Mouse (Mus musculus) retina, embryonic 14.5 days (tissue): ENCODE data around the gene Ccnt2.
"Not testable (repeated sequence)": the region's sequence is repeated elsewhere in the genome, so short reads cannot be mapped to it uniquely, and the experiment has no call there.

Experiments
- DNase-seq: peaks from one replicate; pipeline ENCODE4 v3.0.0-alpha.2; 2015; ENCODE audit warnings: low spot score

Gene Ccnt2

GRCm38 (mm10) chr1:127773803-127774500 lies at the start of gene Ccnt2:
Gene Ccnt2 (plus strand): TSS chr1:127774164.
- peak; percentile 99 for DNase-seq

DNA sequence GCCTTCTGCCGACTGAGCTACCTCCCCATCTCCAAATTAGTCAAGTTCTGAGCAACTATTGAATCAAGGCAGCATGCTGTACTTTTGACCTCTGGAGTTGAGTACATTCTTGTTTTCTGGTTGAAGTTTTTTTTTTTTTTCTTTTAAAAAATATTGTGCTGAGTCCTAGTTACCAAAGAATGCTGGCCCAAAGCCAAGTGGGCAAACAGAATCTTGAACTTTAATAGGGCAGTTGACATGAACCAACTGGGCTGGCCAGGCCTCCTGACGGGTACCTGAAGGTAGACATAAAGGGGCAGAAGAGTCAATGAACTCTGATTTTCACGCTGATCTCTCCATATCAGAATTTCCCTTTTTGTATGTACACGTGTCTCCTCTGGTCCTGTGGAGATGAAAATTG lies 44.9 kb upstream of the Ccnt2 start, which contains the start of gene Acmsd:
Gene Acmsd, plus strand, starts transcription at position 318 of the 400 bp plus-strand sequence.
- DNase-seq = no peak

- no peak for DNase-seq
Observed at GRCm38 (mm10) chr1:127731086-127731485, 42.9 kb upstream of the Ccnt2 start.

- no peak for DNase-seq
Observed at GRCm38 (mm10) chr1:127732435-127732834, 41.5 kb upstream of the Ccnt2 start.

GRCm38 (mm10) chr1:127732841-127733240 lies 41.1 kb upstream of the Ccnt2 start:
- DNase-seq = no peak

DNA sequence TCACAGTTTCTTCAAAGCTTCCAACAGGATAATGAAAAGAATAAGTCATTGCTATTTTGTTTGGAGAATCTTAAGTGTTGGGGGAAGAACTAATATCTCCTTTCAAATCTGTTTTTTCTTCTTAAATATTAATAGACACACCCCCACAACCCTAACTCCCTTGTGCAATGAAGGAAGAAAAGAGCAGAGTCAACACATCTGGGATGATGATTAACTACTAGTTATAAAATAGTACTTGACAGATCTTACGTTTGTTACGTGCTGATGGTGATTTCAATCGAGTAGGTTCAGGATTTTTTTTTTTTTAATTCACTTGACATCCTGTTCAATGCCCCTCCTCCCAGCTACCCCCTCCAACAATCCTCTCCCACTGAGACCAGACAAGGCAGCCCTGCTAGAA lies 38.6 kb upstream of the Ccnt2 start:
- no peak for DNase-seq

GRCm38 (mm10) chr1:127750401-127751102 lies 23.4 kb upstream of the Ccnt2 start:
- DNase-seq = no peak

DNA sequence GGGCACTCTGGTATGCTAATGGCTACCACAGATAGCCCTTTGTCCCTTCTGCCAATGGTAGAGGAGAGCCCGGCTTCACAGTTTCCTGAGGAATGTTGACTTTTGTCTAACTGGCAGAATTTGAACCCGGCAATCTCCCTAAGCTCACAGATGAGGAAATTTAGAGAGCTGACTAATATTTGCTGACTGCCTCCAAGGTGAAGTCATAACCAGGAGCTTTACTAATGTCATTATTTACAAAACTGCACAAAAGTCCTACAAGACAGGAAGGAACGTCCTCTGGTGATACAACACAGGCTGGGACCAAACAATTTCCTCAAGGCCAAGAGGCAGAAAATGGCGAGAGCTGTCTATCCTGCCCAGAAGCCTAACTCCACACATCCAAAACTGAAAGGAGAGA lies 18.2 kb upstream of the Ccnt2 start:
- DNase-seq = no peak

DNA sequence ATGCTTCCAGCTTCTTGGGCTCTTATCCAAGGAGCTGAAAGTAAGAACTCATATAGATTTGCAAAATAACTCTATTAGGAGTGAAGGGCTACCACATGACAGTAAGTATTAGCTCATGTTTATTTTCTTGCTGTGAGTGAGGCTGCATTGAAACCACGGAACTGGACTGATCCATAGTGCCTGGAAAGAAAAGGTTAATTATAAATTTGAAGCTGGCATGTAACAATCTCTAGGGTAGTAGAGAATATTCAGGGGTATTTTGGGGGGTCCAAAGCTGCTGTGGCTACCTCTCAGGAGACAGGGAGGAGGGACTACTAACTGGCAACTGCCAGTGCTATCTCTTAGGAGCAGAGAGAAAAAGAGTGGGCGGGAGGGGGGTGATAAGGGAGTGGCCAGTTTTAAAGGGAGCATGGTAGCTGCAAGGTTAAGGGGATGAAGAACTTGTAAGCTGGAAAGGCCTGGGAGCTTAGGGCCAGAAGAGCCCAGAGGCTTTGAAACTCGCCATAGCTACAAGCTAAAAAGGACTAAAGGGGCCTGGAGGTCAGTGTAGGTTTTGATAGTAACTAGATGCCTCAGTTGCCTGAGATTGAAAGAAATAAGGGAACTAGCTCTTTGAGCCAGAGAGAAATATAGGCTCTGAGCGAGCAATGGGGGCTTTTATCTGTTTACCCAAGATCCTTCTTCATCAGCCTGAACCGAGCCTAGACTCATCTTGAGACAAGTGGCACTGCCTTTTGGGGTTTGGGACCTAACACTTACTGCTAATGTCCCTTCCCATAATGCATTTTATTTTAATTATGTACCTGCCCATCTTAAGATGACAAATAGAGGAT lies 17.4 kb upstream of the Ccnt2 start:
- DNase-seq = no peak

GRCm38 (mm10) chr1:127757164-127757545 lies 16.8 kb upstream of the Ccnt2 start:
- DNase-seq = not testable (repeated sequence)

DNA sequence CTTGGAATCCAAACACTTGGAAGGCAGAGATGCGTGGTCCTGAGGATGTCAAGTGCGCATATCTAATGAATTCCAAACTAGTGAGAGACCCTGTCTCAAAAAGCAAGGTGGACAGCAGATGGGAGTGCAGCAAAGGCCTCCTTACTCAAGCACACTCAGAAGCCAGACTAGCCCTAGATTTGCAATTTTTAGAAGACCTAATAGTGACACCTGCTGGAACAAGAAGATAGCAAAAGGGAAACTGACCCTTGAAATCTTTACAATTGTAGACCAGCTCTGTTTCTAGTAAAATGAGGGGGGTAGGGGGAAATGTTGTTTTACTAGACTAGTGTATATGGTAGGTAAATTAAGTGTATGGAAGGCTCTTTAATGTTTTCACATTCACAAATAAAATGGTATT lies 8.5 kb upstream of the Ccnt2 start:
- peak; percentile 56 for DNase-seq

GRCm38 (mm10) chr1:127766741-127767140 lies 7.2 kb upstream of the Ccnt2 start:
- DNase-seq = no peak

DNA sequence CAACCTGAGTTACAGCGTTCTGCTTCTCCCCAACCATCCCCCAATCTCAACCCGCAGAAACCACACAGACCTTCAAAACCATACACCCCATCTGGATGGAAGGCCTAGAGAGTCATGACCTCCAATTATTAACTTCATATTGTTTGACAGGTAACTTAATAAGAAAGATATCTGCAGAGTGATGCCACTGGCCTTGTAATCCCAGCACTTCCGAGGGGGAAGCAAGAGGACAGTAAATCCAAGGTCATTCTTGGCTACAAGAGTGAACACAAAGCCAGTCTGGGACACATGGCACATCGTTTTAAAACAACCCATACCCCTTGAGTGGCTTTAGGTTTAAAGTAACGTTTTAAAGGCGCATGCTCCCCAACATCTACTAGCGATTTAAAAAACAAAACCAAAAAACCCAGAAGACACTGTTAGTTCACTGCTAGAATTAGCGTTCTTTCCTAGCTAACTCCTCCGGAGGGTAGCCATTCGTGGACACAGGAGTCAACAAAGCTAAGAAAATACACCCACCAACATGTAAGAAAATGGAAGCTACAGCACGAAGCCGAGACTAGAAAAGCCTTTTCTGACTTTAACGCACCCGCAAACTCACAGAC lies 664 bp upstream of the Ccnt2 start:
- DNase-seq = no peak

DNA sequence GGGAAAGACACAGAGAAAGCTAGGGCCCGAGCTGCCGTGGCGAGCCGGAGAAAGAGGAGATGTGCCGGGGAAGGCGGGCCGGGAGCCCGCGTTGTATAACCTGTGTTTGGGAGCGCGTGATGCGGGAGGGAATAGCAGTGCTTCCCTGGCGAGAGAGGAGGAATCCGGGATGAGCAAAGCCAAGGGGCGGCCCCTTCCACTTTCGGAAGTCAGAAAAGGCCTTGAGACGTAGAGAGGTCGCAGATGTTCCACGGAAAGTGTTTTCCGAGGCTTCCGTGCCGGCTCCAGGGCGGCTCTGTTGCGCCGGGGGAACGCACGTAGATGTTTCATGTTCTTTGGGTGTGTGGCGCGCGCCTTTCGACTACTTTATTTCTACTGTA lies 527 bp downstream of the Ccnt2 start:
- DNase-seq = peak; percentile 54

GRCm38 (mm10) chr1:127775206-127775720 lies 1.3 kb downstream of the Ccnt2 start:
- DNase-seq = no peak

DNA sequence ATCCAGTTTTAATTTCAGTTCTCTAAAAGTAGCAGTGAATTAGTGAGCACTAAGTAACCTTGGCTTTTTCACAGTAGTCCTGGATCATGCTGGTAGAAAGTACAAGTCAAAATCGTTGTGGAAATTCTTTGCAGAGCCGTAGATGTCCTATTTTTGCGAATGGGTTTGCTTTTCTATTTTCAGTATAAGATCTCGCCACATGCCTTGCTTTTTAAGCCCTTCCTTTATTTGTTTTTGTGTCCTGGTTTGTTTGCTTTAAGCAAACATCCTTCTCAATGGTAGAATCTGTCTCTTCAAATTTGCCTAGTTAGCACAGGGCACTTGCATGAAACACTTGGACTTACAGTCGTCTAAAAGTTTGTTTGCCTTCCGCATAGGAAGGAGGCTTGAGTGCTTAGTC lies 2.3 kb downstream of the Ccnt2 start:
- DNase-seq = no peak

DNA sequence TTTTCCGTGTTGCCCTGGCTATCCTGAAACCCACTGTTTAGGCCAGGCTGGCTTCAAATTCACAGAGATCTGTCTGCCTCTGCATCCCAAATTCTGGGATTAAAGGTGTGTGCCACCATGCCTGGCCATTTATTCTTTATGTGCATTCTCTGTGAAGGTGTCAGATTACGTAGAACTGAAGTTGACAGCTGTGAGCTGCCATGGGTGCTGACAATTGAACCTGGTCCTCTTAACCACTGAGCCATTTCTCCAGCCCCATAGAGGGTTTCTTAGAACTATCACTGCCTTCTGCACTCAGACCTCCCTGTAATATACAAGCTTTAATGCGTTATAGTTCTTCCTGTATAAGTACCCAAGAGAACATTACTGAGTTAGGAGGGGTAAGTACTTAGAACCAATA lies 4.6 kb downstream of the Ccnt2 start:
- DNase-seq = no peak

- no peak for DNase-seq
Observed at GRCm38 (mm10) chr1:127780142-127780541, 6.2 kb downstream of the Ccnt2 start.

- DNase-seq = no peak
Observed at GRCm38 (mm10) chr1:127780849-127781248, 6.9 kb downstream of the Ccnt2 start.

GRCm38 (mm10) chr1:127783862-127784261 lies 9.9 kb downstream of the Ccnt2 start:
- no peak for DNase-seq

DNA sequence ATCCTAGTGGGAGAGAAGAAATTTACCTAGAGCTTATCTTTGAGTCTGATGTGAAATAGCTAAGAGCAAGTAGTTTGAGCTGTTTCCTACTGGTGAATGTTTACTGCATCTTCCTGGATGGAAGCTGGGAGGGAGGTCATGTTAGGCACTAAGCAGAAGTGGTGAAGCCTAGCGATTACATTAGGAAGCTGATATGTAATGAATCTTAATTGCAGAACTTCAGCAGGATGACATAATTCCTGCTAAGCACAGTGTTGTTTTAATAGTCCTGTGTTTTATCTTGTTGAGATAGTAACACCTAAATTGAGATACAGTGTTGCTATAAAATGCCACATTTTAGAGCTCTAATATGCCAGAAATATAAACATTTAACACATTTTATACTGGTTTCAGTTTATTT lies 11.9 kb downstream of the Ccnt2 start:
- DNase-seq = no peak

DNA sequence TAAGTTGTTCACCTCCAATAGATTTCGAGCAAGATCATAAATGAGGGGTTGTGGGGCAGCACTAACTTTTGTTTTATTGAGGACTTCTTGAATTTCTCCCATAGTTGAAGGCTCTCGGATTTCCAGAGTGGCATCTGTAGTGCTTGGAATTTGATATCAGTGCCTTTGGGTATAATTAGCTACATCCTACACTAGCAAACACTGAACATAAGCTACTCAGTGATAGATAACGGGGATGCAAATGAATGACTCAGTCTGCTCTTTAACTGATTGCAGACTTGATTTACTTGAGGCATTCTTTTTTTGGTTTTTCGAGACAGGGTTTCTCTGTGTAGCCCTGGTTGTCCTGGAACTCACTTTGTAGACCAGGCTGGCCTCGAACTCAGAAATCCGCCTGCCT lies 15.0 kb downstream of the Ccnt2 start:
- no peak for DNase-seq
